Mouse (Mus musculus) MEL (cell line): ENCODE results near the gene Shb. TPM values are rescaled to one million over a fixed set of nuclear protein-coding genes. Genes with fewer than 3 reads are reported as not detected.

Experiments
- DNase-seq: peaks from one replicate; pipeline ENCODE4 v3.0.0; 2011; ENCODE audit warnings: low read depth, low spot score
- H3K27ac ChIP-seq: 2 replicates; pipeline ENCODE4 v1.5.1; 2012; ENCODE audit warnings: low read depth, mild to moderate bottlenecking, control low read depth, low read length, moderate library complexity; ENCODE audit not compliant: control insufficient read depth
- H3K27me3 ChIP-seq, 2 experiments: fragments of 150-350 bp in 1 of 2; sonication (generic) in 1 of 2; 2 replicates each; pipeline ENCODE4 v1.6.1; 2012; ENCODE audit warnings: low read length in 2 of 2, mild to moderate bottlenecking in 2 of 2, improper control_type of control experiment in 1 of 2, moderate library complexity in 1 of 2; ENCODE audit not compliant: insufficient read depth in 2 of 2, control insufficient read depth in 1 of 2
- H3K36me3 ChIP-seq, 2 experiments: 2 replicates each; pipeline ENCODE4 v1.6.1; 2012 to 2014; ENCODE audit warnings: low read length in 2 of 2, improper control_type of control experiment in 1 of 2, inconsistent platforms in 1 of 2, mild to moderate bottlenecking in 1 of 2; ENCODE audit not compliant: insufficient read depth in 2 of 2, control insufficient read depth in 1 of 2
- H3K4me1 ChIP-seq, 2 experiments: fragments of 150-350 bp in 1 of 2; sonication (generic) in 1 of 2; 2 replicates each; pipeline ENCODE4 v1.6.1; 2012; ENCODE audit warnings: low read length in 2 of 2, improper control_type of control experiment in 1 of 2, mild to moderate bottlenecking in 1 of 2; ENCODE audit not compliant: insufficient read depth in 2 of 2, control insufficient read depth in 1 of 2
- H3K4me3 ChIP-seq, 2 experiments: fragments of 150-350 bp in 1 of 2; sonication (generic) in 1 of 2; 2 replicates each; pipeline ENCODE4 v1.5.1; 2012; ENCODE audit warnings: low read depth in 2 of 2, low read length in 2 of 2, mild to moderate bottlenecking in 2 of 2, moderate library complexity in 2 of 2, control low read depth in 1 of 2, improper control_type of control experiment in 1 of 2; ENCODE audit not compliant: control insufficient read depth in 1 of 2, insufficient read depth in 1 of 2
- H3K79me2 ChIP-seq: 2 replicates; pipeline ENCODE4 v1.6.1; 2012; ENCODE audit warnings: mild to moderate bottlenecking, low read length, moderate library complexity; ENCODE audit not compliant: control insufficient read depth, poor library complexity, insufficient read depth
- H3K9ac ChIP-seq: 2 replicates; pipeline ENCODE4 v1.6.1; 2012; ENCODE audit warnings: low read depth, mild to moderate bottlenecking, control low read depth, low read length, moderate library complexity; ENCODE audit not compliant: control insufficient read depth, poor library complexity, severe bottlenecking
- H3K9me3 ChIP-seq: fragments of 150-350 bp; sonication (generic); replicated peaks from 2 replicates; pipeline ENCODE4 v1.6.1; 2012; ENCODE audit warnings: mild to moderate bottlenecking, low read length, improper control_type of control experiment, moderate library complexity; ENCODE audit not compliant: insufficient read depth
- BHLHE40 ChIP-seq: IDR thresholded peaks from 2 replicates; pipeline ENCODE4 v1.6.1; 2012; ENCODE audit warnings: low read depth, mild to moderate bottlenecking, inconsistent platforms, low read length, improper control_type of control experiment, borderline replicate concordance
- CHD1 ChIP-seq: IDR thresholded peaks from 2 replicates; pipeline ENCODE4 v1.6.1; 2012; ENCODE audit warnings: low read depth, mild to moderate bottlenecking, inconsistent platforms, low read length, improper control_type of control experiment
- CTCF ChIP-seq, 3 experiments: IDR thresholded peaks in 2 of 3; conservative IDR thresholded peaks in 1 of 3; 2 replicates each; pipeline ENCODE4 v1.5.1; 2011 to 2012; ENCODE audit warnings: low read length in 3 of 3, low read depth in 2 of 3, mild to moderate bottlenecking in 2 of 3, improper control_type of control experiment in 1 of 3, inconsistent platforms in 1 of 3, mixed read lengths in 1 of 3, moderate library complexity in 1 of 3; ENCODE audit not compliant: control insufficient read depth in 1 of 3, insufficient read depth in 1 of 3, poor library complexity in 1 of 3, severe bottlenecking in 1 of 3
- E2F4 ChIP-seq: IDR thresholded peaks from 2 replicates; pipeline ENCODE4 v1.6.1; 2011; ENCODE audit warnings: low read depth, low read length, improper control_type of control experiment, borderline replicate concordance
- ELF1 ChIP-seq: IDR thresholded peaks from 2 replicates; pipeline ENCODE4 v1.6.1; 2014; ENCODE audit warnings: low read depth, mild to moderate bottlenecking, inconsistent platforms, low read length, improper control_type of control experiment, moderate library complexity
- ETS1 ChIP-seq: IDR thresholded peaks from 2 replicates; pipeline ENCODE4 v1.6.1; 2012; ENCODE audit warnings: low read depth, mild to moderate bottlenecking, inconsistent platforms, low read length, improper control_type of control experiment, moderate library complexity
- GABPA ChIP-seq: IDR thresholded peaks from 2 replicates; pipeline ENCODE4 v1.6.1; 2012; ENCODE audit warnings: low read depth, mild to moderate bottlenecking, inconsistent platforms, low read length, improper control_type of control experiment, moderate library complexity
- HCFC1 ChIP-seq: IDR thresholded peaks from 2 replicates; pipeline ENCODE4 v1.6.1; 2012; ENCODE audit warnings: low read depth, mild to moderate bottlenecking, inconsistent platforms, low read length, improper control_type of control experiment, moderate library complexity
- MAX ChIP-seq: IDR thresholded peaks from 2 replicates; pipeline ENCODE4 v1.6.1; 2011; ENCODE audit warnings: low read length, improper control_type of control experiment
- MXI1 ChIP-seq: IDR thresholded peaks from 2 replicates; pipeline ENCODE4 v1.6.1; 2011; ENCODE audit warnings: mild to moderate bottlenecking, low read depth, low read length, improper control_type of control experiment
- MYC ChIP-seq: IDR thresholded peaks from 2 replicates; pipeline ENCODE4 v1.6.1; 2011; ENCODE audit warnings: low read depth, mild to moderate bottlenecking, low read length, improper control_type of control experiment, moderate library complexity
- NRF1 ChIP-seq: IDR thresholded peaks from 2 replicates; pipeline ENCODE4 v1.6.1; 2014; ENCODE audit warnings: low read depth, mild to moderate bottlenecking, inconsistent platforms, low read length, improper control_type of control experiment, moderate library complexity; ENCODE audit not compliant: poor library complexity, insufficient read depth, severe bottlenecking
- POLR2AphosphoS2 ChIP-seq: IDR thresholded peaks from 2 replicates; pipeline ENCODE4 v1.6.1; 2011; ENCODE audit warnings: low read length, improper control_type of control experiment
- POLR2AphosphoS5 ChIP-seq: IDR thresholded peaks from 2 replicates; pipeline ENCODE4 v1.6.1; 2012; ENCODE audit warnings: low read depth, borderline replicate concordance, mild to moderate bottlenecking, inconsistent platforms, low read length, moderate library complexity, mixed read lengths
- RAD21 ChIP-seq: IDR thresholded peaks from 2 replicates; pipeline ENCODE4 v1.6.1; 2011; ENCODE audit warnings: mild to moderate bottlenecking, low read depth, low read length, improper control_type of control experiment
- RCOR1 ChIP-seq: IDR thresholded peaks from 2 replicates; pipeline ENCODE4 v1.6.1; 2012; ENCODE audit warnings: low read depth, mild to moderate bottlenecking, inconsistent platforms, low read length, improper control_type of control experiment
- SIN3A ChIP-seq: IDR thresholded peaks from 2 replicates; pipeline ENCODE4 v1.6.1; 2012; ENCODE audit warnings: low read length, improper control_type of control experiment, inconsistent platforms
- TAL1 ChIP-seq: IDR thresholded peaks from 2 replicates; pipeline ENCODE4 v1.6.1; 2012; ENCODE audit warnings: mild to moderate bottlenecking, inconsistent platforms, low read length, moderate library complexity, mixed read lengths
- USF1 ChIP-seq: IDR thresholded peaks from 2 replicates; pipeline ENCODE4 v1.6.1; 2014; ENCODE audit warnings: low read depth, mild to moderate bottlenecking, inconsistent platforms, low read length, improper control_type of control experiment, moderate library complexity
- USF2 ChIP-seq, 2 experiments: IDR thresholded peaks; 2 replicates each; pipeline ENCODE4 v1.6.1; 2011 to 2012; ENCODE audit warnings: improper control_type of control experiment in 2 of 2, low read length in 2 of 2, borderline replicate concordance in 1 of 2, inconsistent platforms in 1 of 2, low read depth in 1 of 2, mild to moderate bottlenecking in 1 of 2; ENCODE audit not compliant: insufficient read depth in 1 of 2
- ZKSCAN1 ChIP-seq: IDR thresholded peaks from 2 replicates; pipeline ENCODE4 v1.6.1; 2012; ENCODE audit warnings: low read depth, mild to moderate bottlenecking, inconsistent platforms, low read length, improper control_type of control experiment, moderate library complexity
- ZMIZ1 ChIP-seq: IDR thresholded peaks from 2 replicates; pipeline ENCODE4 v1.6.1; 2012; ENCODE audit warnings: low read depth, mild to moderate bottlenecking, inconsistent platforms, low read length, improper control_type of control experiment, moderate library complexity
- ZNF384 ChIP-seq: IDR thresholded peaks from 2 replicates; pipeline ENCODE4 v1.6.1; 2012; ENCODE audit warnings: low read depth, mild to moderate bottlenecking, inconsistent platforms, low read length, improper control_type of control experiment
- polyA plus RNA-seq, 2 experiments: library from polyadenylated mRNA; stranded (reverse) in 1 of 2; unstranded in 1 of 2; fragments of >175 nt in 1 of 2; fragments of >200 nt in 1 of 2; gene quantifications; 2 replicates each; pipeline versions ENCODE4 v1.2.1 to v1.2.4; 2012; ENCODE audit warnings: low replicate concordance in 2 of 2, low read depth in 1 of 2; ENCODE audit not compliant: insufficient read length in 2 of 2, insufficient read depth in 1 of 2, missing spikeins in 1 of 2
- total RNA-seq: library from RNA; depleted of rRNA; stranded (reverse); fragments of 300-350 nt; gene quantifications from 2 replicates; pipeline ENCODE4 v1.2.3, GENCODE M21; 2012

Gene Shb
- total and polyA plus RNA-seq, 3 experiments, result 5.2 to 13.9 TPM; not detected in 1

DNA sequence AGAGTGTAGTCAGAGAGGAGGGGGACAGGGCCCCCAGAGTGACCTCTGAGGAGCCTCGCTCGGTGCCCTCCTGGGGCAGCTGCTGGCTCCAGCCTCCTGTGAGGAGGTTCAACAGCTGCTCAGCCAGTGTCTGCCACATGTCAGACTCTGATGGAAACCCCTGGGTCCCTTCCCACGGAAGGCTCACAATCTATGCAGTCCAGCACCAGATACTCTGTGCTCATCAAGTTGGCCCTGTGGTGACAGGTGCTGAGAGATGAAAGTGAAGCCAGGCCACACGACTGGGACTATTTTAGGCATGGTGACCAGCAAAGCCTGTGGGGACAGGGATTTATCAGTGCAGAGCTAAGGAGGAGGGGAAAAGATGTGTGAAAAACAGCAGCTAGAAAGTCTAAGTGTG, 87.5 kb downstream of the Shb start:
- Histone ChIP-seq H3K9ac (no peak overlapping the region), H3K27ac (no peak overlapping the region), H3K27me3 (no peaks in the 10 kb centered on the region), H3K36me3 (no peaks in the 10 kb centered on the region; a peak in 2 of 4 replicates), H3K79me2 (no peaks in the 10 kb centered on the region), H3K4me1 (no peaks in the 10 kb centered on the region), H3K9me3 (no peaks in the 10 kb centered on the region), H3K4me3 (no peak overlapping the region)
- DNase-seq, result no peak
- TF ChIP-seq GABPA (no peak), CHD1 (no peak), TAL1 (no peak)

DNA sequence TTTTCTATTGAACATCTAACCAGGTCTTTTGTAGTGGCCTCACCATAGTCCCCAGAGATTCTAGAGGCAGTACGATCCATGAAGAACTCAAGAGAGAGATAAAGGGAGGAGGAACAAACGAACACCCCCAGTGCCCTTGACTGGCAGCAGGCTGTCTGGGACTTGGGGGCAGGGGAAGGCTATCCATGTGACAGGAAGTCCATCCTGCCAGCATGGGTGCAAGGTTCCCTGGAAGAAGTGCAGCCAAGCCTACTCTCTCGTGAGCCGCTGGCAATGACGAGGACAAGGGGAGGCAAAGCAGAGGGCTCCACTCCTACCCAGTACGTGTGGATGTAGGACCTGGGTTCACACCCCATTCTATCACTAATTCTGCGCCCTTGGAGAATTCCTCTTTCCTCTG, 88.6 kb downstream of the Shb start:
- Histone ChIP-seq H3K27ac (no peak overlapping the region), H3K9me3 (no peaks in the 10 kb centered on the region)
- DNase-seq, result no peak

DNA sequence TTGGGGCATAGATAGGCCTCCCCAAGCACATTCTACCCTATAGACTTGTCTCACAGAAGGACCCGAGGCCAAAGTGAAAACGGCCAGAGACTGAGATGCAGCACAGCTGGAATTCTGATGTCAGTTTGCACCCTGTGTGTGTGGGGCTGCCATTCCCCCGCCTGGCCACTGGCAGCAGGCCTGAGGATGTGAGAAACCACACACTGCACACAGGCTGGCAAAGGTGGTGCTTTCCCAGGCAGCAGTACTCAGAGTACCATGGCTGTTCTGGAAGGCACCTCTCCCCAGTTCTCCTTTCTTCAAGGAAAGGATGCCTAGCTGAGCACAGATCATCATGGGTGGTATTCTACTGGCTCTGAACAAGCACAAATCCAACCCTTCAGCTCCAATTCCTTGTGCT, 90.0 kb downstream of the Shb start:
- H3K4me1 ChIP-seq, result no peaks in the 10 kb centered on the region
- no peak for DNase-seq
- TF ChIP-seq MXI1 (no peak), POLR2AphosphoS5 (no peak), USF1 (no peak), ZKSCAN1 (no peak), HCFC1 (no peak), MAX (no peak), BHLHE40 (no peak), RCOR1 (no peak), E2F4 (no peak), ZNF384 (no peak), ETS1 (no peak), POLR2AphosphoS2 (no peak), RAD21 (no peak), NRF1 (no peak)
- H3K9me3 ChIP-seq, result no peaks in the 10 kb centered on the region
- H3K36me3 ChIP-seq, result no peaks in the 10 kb centered on the region; a peak in 2 of 4 replicates
- no peak overlapping the region for H3K27ac ChIP-seq
- no peaks in the 10 kb centered on the region for H3K27me3 ChIP-seq
- H3K9ac ChIP-seq, result no peak overlapping the region
- H3K79me2 ChIP-seq, result no peaks in the 10 kb centered on the region
- no peak overlapping the region for H3K4me3 ChIP-seq

More for the DNA sequence above, 88.6 kb downstream of the Shb start:
- no peak overlapping the region for H3K9ac ChIP-seq
- no peaks in the 10 kb centered on the region for H3K79me2 ChIP-seq
- TF ChIP-seq MYC, result no peak
- TF ChIP-seq HCFC1, result no peak
- TF ChIP-seq USF2 (IDR thresholded peaks at IDR 0.05; ENCODE audit: borderline replicate concordance in 1 of 2, insufficient read depth in 1 of 2, low read depth in 1 of 2, low read length in 2 of 2), result no peak
- TF ChIP-seq CTCF (IDR thresholded peaks at IDR 0.05 in 2 of 3, conservative IDR thresholded peaks at IDR 0.05 in 1 of 3; ENCODE audit: control insufficient read depth in 1 of 3, insufficient read depth in 1 of 3, low read depth in 2 of 3, low read length in 3 of 3, poor library complexity in 1 of 3, severe bottlenecking in 1 of 3), result no peak
- no peak for TF ChIP-seq ELF1
- no peak for TF ChIP-seq SIN3A
- TF ChIP-seq ZMIZ1, result no peak
- TF ChIP-seq BHLHE40, result no peak
- no peak for TF ChIP-seq GABPA
- TF ChIP-seq RAD21, result no peak
- no peaks in the 10 kb centered on the region for H3K4me1 ChIP-seq
- no peaks in the 10 kb centered on the region; a peak in 2 of 4 replicates for H3K36me3 ChIP-seq
- H3K4me3 ChIP-seq, result no peak overlapping the region
- no peaks in the 10 kb centered on the region for H3K27me3 ChIP-seq
